In genomic region chr10:120475041-120475541, GRCm38 (mm10) we compare ENCODE assay signal across 10 mouse cellular contexts. TPM values are rescaled to one million over a fixed set of nuclear protein-coding genes. Genes with fewer than 3 reads are reported as not detected.
DNase-seq lines count a peak whose midpoint lies in the region; TF ChIP-seq lines count a peak whose summit lies in the region.
"Had no signal": no experiment of that assay in that cellular context is flagged by ENCODE, and none has a peak within 500 bp of the region (broad histone marks: within the 10 kb centered on the region; RNA-seq: fewer than 3 reads in every experiment).

No protein-coding gene starts in this region.

- DNase-seq in heart, adult 11 months: peak; percentile 88
- no peak for DNase-seq in heart, adult 9 months (ENCODE audit: low spot score in 2 of 2)
- peak; percentile 65 for DNase-seq in embryo, embryonic 11 days
- peak; percentile 38 to 42 for DNase-seq in heart, postnatal 10 days
- peak; percentile 14 for DNase-seq in liver
- DNase-seq in ovary, postnatal 14 days (ENCODE audit: low spot score): peak; percentile 17
- DNase-seq in frontal cortex, postnatal 36 days (ENCODE audit: low spot score in 2 of 2): no peak

- peaks cover 53% of the 10 kb centered on the region for H3K79me3 ChIP-seq in C2C12 (ENCODE audit: low read depth)

- peaks cover 73% of the 10 kb centered on the region for H3K79me2 ChIP-seq in C2C12 (ENCODE audit: control insufficient read depth, insufficient read depth)

- no peak for TF ChIP-seq CTCF in C2C12 (IDR thresholded peaks at IDR 0.05; ENCODE audit: control insufficient read depth, insufficient read depth, insufficient read length)

- H3K4me3 ChIP-seq in C2C12 (ENCODE audit: insufficient read depth, poor library complexity, severe bottlenecking): peak overlapping the region; percentile 92

- H3K36me3 ChIP-seq in C2C12 (ENCODE audit: control insufficient read depth, insufficient read depth): peaks cover 43% of the 10 kb centered on the region

- peak overlapping the region; percentile 100 for H3ac ChIP-seq in C2C12 (ENCODE audit: control insufficient read depth, insufficient read length, low read depth)

- intact Hi-C loops in heart, postnatal 10 days (cut with DNase I): loop anchor here (5.0 kb wide), 3 partner anchors 48 to 227 kb away; no protein-coding TSS in a partner anchor

- no peaks in the 10 kb centered on the region for H3K27me3 ChIP-seq in C2C12 (ENCODE audit: control insufficient read depth, insufficient read depth, insufficient read length)
- H3K27me3 ChIP-seq: CH12.LX had no signal

TF ChIP-seq in C2C12, 6 proteins besides CTCF, POLR2A, EP300 and RAD21:
- TF ChIP-seq CEBPB (IDR thresholded peaks at IDR 0.05; ENCODE audit: low read depth): no peak
- TF ChIP-seq FOSL1 (IDR thresholded peaks at IDR 0.05; ENCODE audit: insufficient read depth, low read length, poor library complexity, severe bottlenecking): no peak
- TF ChIP-seq MYOD1 (IDR thresholded peaks at IDR 0.05; ENCODE audit: control insufficient read depth, insufficient read length, low read depth): no peak
- TF ChIP-seq USF1 (IDR thresholded peaks at IDR 0.05; ENCODE audit: low read depth): no peak
- no peak for TF ChIP-seq MAX (IDR thresholded peaks at IDR 0.05)
- no peak for TF ChIP-seq MYOG (IDR thresholded peaks at IDR 0.05; ENCODE audit: control insufficient read depth, extremely low read depth, insufficient read length)

RNA-seq across cellular contexts. Expression of gene Hmga2, which starts 1.2 kb away (rescaled TPM):
- polyA plus RNA-seq in C2C12 (2012; fragmentation: generic; extraction: Trizol): 59.9 TPM
- under 1 TPM; 0.26 to 0.30 TPM for total RNA-seq in heart, postnatal 10 days (2021)
- total RNA-seq: CH12.LX; heart, adult 18-20 months had no signal

Comparison
In these comparisons a context has a peak if more than half of its experiments do, and no peak if none do; other contexts are left out.
1. DNase-seq: peak in heart, adult 11 months (single experiment), embryo, embryonic 11 days (single experiment), heart, postnatal 10 days (2 of 2), liver (single experiment) and ovary, postnatal 14 days (single experiment); none in heart, adult 9 months (0 of 2) and frontal cortex, postnatal 36 days (0 of 2).